Mouse (Mus musculus) limb, embryonic 14.5 days (tissue): Measurements from ENCODE around the gene Irs2. TPM values are rescaled to one million over a fixed set of nuclear protein-coding genes. Genes with fewer than 3 reads are reported as not detected.

ENCODE experiments used
- ATAC-seq: fragments of 200-750 bp; cut with Nextera tagmentation; 2 replicates; pipeline ENCODE4 v1.8.0; 2017; ENCODE audit warnings: low read depth, moderate number of reproducible peaks, moderate TSS enrichment; ENCODE audit not compliant: low FRiP score
- DNase-seq: peaks from one replicate; pipeline ENCODE4 v3.0.0-alpha.2; 2015; ENCODE audit warnings: low spot score
- H3K27ac ChIP-seq: fragments of 300-500 bp; sonication (generic); replicated peaks from 2 replicates; pipeline ENCODE4 v1.5.1; 2014; ENCODE audit warnings: low read depth, mild to moderate bottlenecking, low read length, moderate library complexity, mixed read lengths
- H3K27me3 ChIP-seq: fragments of 300-500 bp; sonication (generic); 2 replicates; pipeline ENCODE4 v1.6.1; 2014; ENCODE audit warnings: low read length, mixed read lengths; ENCODE audit not compliant: control insufficient read depth, insufficient read depth
- H3K36me3 ChIP-seq: fragments of 300-500 bp; sonication (generic); 2 replicates; pipeline ENCODE4 v1.6.1; 2014; ENCODE audit warnings: mild to moderate bottlenecking, low read length, moderate library complexity, mixed read lengths; ENCODE audit not compliant: control insufficient read depth, insufficient read depth
- H3K4me1 ChIP-seq: fragments of 300-500 bp; sonication (generic); 2 replicates; pipeline ENCODE4 v1.6.1; 2014; ENCODE audit warnings: antibody characterized with exemption, low read length, mixed read lengths; ENCODE audit not compliant: control insufficient read depth, insufficient read depth
- H3K4me2 ChIP-seq: fragments of 300-500 bp; sonication (generic); replicated peaks from 2 replicates; pipeline ENCODE4 v1.6.1; 2014; ENCODE audit warnings: low read depth, mild to moderate bottlenecking, low read length, moderate library complexity; ENCODE audit not compliant: severe bottlenecking
- H3K4me3 ChIP-seq: fragments of 300-500 bp; sonication (generic); replicated peaks from 2 replicates; pipeline ENCODE4 v1.5.1; 2014; ENCODE audit warnings: low read length
- H3K9ac ChIP-seq: fragments of 300-500 bp; sonication (generic); 2 replicates; pipeline ENCODE4 v1.6.1; 2014; ENCODE audit warnings: mild to moderate bottlenecking, low read depth, low read length, moderate library complexity; ENCODE audit not compliant: severe bottlenecking
- H3K9me3 ChIP-seq: fragments of 300-500 bp; sonication (generic); 2 replicates; pipeline ENCODE4 v1.6.1; 2016; ENCODE audit warnings: low read length; ENCODE audit not compliant: control insufficient read depth
- POLR2A ChIP-seq: fragments of 200-500 bp; IDR thresholded peaks from 2 replicates; pipeline ENCODE4 v1.8.0; 2012; ENCODE audit warnings: inconsistent platforms, mild to moderate bottlenecking, moderate library complexity, borderline replicate concordance; ENCODE audit not compliant: insufficient read depth, insufficient read length; ENCODE audit errors: extremely low read depth
- WGBS: fragments of 180-500 bp; shearing (Covaris S2); extraction: QIAGEN DNeasy Blood & Tissue Kit; methylation state at CpG from one replicate; pipeline ENCODE4 v1.1.7; 2014; 5-methylcytosine and 5-hydroxymethylcytosine counted together
- polyA plus RNA-seq, 2 experiments: library from polyadenylated mRNA; depleted of rRNA in 1 of 2; stranded (reverse) in 1 of 2; unstranded in 1 of 2; fragments of >200 nt; fragmentation: Nextera tagmentation in 1 of 2; extraction: Ambion mirVana in 1 of 2; gene quantifications; 2 replicates each; pipeline versions ENCODE4 v1.2.1 to v1.2.3; 2012 to 2014

Gene Irs2
- polyA plus RNA-seq, 2 experiments: 9.7 to 14.4 TPM

GRCm38 (mm10) chr8:11038788-11039187 is 30.5 kb upstream of the Irs2 start:
- Histone ChIP-seq H3K27ac (no peak overlapping the region), H3K36me3 (no peaks in the 10 kb centered on the region), H3K9me3 (no peaks in the 10 kb centered on the region), H3K4me3 (no peak overlapping the region), H3K9ac (no peak overlapping the region), H3K4me2 (no peak overlapping the region), H3K27me3 (no peaks in the 10 kb centered on the region), H3K4me1 (peaks cover 11% of the 10 kb centered on the region)
- no peak for ATAC-seq
- TF ChIP-seq POLR2A: no peak
- WGBS: 78% methylated on average over 5 of the region's 5 CpGs
- no peak for DNase-seq

DNA sequence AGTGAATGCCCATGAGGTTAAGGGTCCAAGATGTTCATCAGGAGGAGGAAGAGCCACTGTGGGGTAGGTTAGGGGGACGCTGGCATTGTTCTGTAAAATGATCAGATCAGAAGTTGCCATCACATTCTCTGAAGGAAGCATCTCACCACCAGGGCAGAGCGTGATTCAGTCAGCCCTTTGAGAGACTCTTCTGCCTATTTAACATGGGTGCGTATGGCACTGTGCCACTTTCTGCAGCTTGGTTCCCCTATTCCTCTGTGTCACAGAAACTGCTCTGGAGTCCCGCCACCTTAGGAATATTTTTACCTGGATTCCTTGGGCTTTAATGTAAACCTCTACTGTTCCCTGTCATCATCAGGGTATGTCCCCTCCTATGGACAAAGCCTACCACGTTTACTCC is 30.1 kb upstream of the Irs2 start:
- Histone ChIP-seq H3K36me3 (no peaks in the 10 kb centered on the region), H3K4me1 (peaks cover 6% of the 10 kb centered on the region; the same call in 1 of the 2 replicates), H3K4me3 (no peak overlapping the region), H3K9me3 (no peaks in the 10 kb centered on the region), H3K9ac (no peak overlapping the region), H3K27ac (no peak overlapping the region), H3K4me2 (no peak overlapping the region), H3K27me3 (no peaks in the 10 kb centered on the region)
- WGBS: 85% methylated on average over 5 of the region's 5 CpGs
- DNase-seq (no peak), ATAC-seq (no peak)
- TF ChIP-seq POLR2A: no peak

GRCm38 (mm10) chr8:11036790-11037189 is 28.5 kb upstream of the Irs2 start:
- 73% methylated on average over 3 of the region's 3 CpGs for WGBS

GRCm38 (mm10) chr8:11035628-11036416 is 27.6 kb upstream of the Irs2 start:
- Histone ChIP-seq H3K27ac (no peak overlapping the region), H3K36me3 (no peaks in the 10 kb centered on the region), H3K4me2 (no peak overlapping the region), H3K4me3 (no peak overlapping the region), H3K27me3 (no peaks in the 10 kb centered on the region), H3K4me1 (peaks cover 3% of the 10 kb centered on the region; the same call in 1 of the 2 replicates), H3K9me3 (no peaks in the 10 kb centered on the region), H3K9ac (no peak overlapping the region)
- ATAC-seq (no peak), DNase-seq (no peak)
- no peak for TF ChIP-seq POLR2A
- 19% methylated on average over 19 of the region's 19 CpGs for WGBS

More at GRCm38 (mm10) chr8:11036790-11037189, 28.5 kb upstream of the Irs2 start:
- Histone ChIP-seq H3K4me1 (peaks cover 3% of the 10 kb centered on the region; the same call in 1 of the 2 replicates), H3K27ac (no peak overlapping the region), H3K9me3 (no peaks in the 10 kb centered on the region), H3K9ac (no peak overlapping the region), H3K36me3 (no peaks in the 10 kb centered on the region), H3K27me3 (no peaks in the 10 kb centered on the region), H3K4me2 (no peak overlapping the region), H3K4me3 (no peak overlapping the region)
- no peak for TF ChIP-seq POLR2A
- DNase-seq (no peak), ATAC-seq (no peak)

- H3K27ac ChIP-seq: no peak overlapping the region
- WGBS: 54% methylated on average over 3 of the region's 3 CpGs
- DNase-seq: no peak
- no peak overlapping the region for H3K9ac ChIP-seq
- no peaks in the 10 kb centered on the region for H3K27me3 ChIP-seq
- no peaks in the 10 kb centered on the region for H3K4me1 ChIP-seq
- no peaks in the 10 kb centered on the region for H3K9me3 ChIP-seq
- no peak for ATAC-seq
- no peaks in the 10 kb centered on the region for H3K36me3 ChIP-seq
- H3K4me2 ChIP-seq: no peak overlapping the region
- TF ChIP-seq POLR2A: no peak
- no peak overlapping the region for H3K4me3 ChIP-seq
These were observed 16.6 kb upstream of the Irs2 start for GRCm38 (mm10) chr8:11024871-11025270.
